Mouse (Mus musculus) spleen, adult 2 months (tissue): ENCODE results near the gene Slc36a2.

Source experiments
- CTCF ChIP-seq: fragments of 200-500 bp; IDR thresholded peaks from 2 replicates; pipeline ENCODE4 v1.5.1; 2011; ENCODE audit warnings: mild to moderate bottlenecking, inconsistent platforms; ENCODE audit not compliant: insufficient read depth, insufficient read length, insufficient replicate concordance; ENCODE audit errors: extremely low read depth
- POLR2A ChIP-seq: fragments of 200-500 bp; IDR thresholded peaks from 2 replicates; pipeline ENCODE4 v1.6.1; 2011; ENCODE audit warnings: low read depth, low read length, inconsistent platforms

GRCm38 (mm10) chr11:55234288-55234687, 49.4 kb upstream of the Slc36a2 start:
- TF ChIP-seq CTCF (no peak), POLR2A (no peak)
